Mouse (Mus musculus) left cerebral cortex, postnatal 25 days (tissue): ENCODE results near the gene Rplp2. TPM values are rescaled to one million over a fixed set of nuclear protein-coding genes. Genes with fewer than 3 reads are reported as not detected.

Source experiments
- DNase-seq, 2 experiments: peaks; one replicate each; pipeline ENCODE4 v3.0.0; 2022; ENCODE audit warnings: low spot score in 2 of 2, mixed read lengths in 1 of 2
- intact Hi-C: fragments of 180-260 bp; cut with DNase I; formaldehyde crosslinking; loops from one replicate; pipeline ENCODE4 v1.15.1; 2025
- total RNA-seq, 2 experiments: library from RNA; stranded (reverse); gene quantifications; 2 replicates each; pipeline ENCODE4 v1.2.3; 2021

Rplp2 gene
- total RNA-seq, 2 experiments from 2014 or later = 488 to 498 TPM

GRCm38 (mm10) chr7:141497600-141497999, 50.4 kb downstream of the Rplp2 start:
- no peak for DNase-seq
- intact Hi-C loops = no loop called here

Other genes starting within 250 kb of the Rplp2 start
- gene Lmntd2, start 233.3 kb upstream of the Rplp2 start, total RNA-seq = not detected
- 1 to 10 TPM in 1 of 2 experiments, under 1 TPM in 1; 0.78 to 1.5 TPM for gene Rassf7, start 231.5 kb upstream of the Rplp2 start, total RNA-seq
- gene Phrf1, start 218.6 kb upstream of the Rplp2 start, total RNA-seq = 10 to 100 TPM; 75.5 to 76.4 TPM
- gene Irf7, start 180.9 kb upstream of the Rplp2 start, total RNA-seq = 1 to 10 TPM in 1 of 2 experiments, under 1 TPM in 1; 0.78 to 1.1 TPM
- gene Cdhr5, start 170.6 kb upstream of the Rplp2 start, total RNA-seq = not detected
- not detected for gene Sct, start 168.2 kb upstream of the Rplp2 start, total RNA-seq
- gene Drd4, start 155.4 kb upstream of the Rplp2 start, total RNA-seq = under 1 TPM; 0.41 to 0.66 TPM
- gene Deaf1, start 119.7 kb upstream of the Rplp2 start, total RNA-seq = 10 to 100 TPM; 71.8 to 76.6 TPM
- 10 to 100 TPM; 33.4 to 34.6 TPM for gene Tmem80, start 119.6 kb upstream of the Rplp2 start, total RNA-seq
- gene Eps8l2, start 108.5 kb upstream of the Rplp2 start, total RNA-seq = 1 to 10 TPM; 3.0 to 3.3 TPM
- 100 to 1,000 TPM; 103 TPM for gene Taldo1, start 55.2 kb upstream of the Rplp2 start, total RNA-seq
- 10 to 100 TPM; 41.3 to 48.4 TPM for gene Gatd1, start 33.2 kb upstream of the Rplp2 start, total RNA-seq
- 100 to 1,000 TPM; 288 to 314 TPM for gene Cend1, start 17.9 kb upstream of the Rplp2 start, total RNA-seq
- gene Slc25a22, start 9.5 kb upstream of the Rplp2 start, total RNA-seq = 100 to 1,000 TPM; 292 to 311 TPM
- gene Pidd1, start 3.3 kb upstream of the Rplp2 start, total RNA-seq = under 1 TPM; 0.64 to 0.96 TPM
- 10 to 100 TPM; 21.4 to 28.6 TPM for gene Pnpla2, start 7.8 kb downstream of the Rplp2 start, total RNA-seq
- 1 to 10 TPM; 2.5 to 4.1 TPM for gene Cracr2b, start 13.7 kb downstream of the Rplp2 start, total RNA-seq
- 10 to 100 TPM; 25.3 to 29.6 TPM for gene Cd151, start 20.0 kb downstream of the Rplp2 start, total RNA-seq
- gene Polr2l, start 27.8 kb downstream of the Rplp2 start, total RNA-seq = 10 to 100 TPM; 40.8 to 45.7 TPM
- 10 to 100 TPM; 13.8 to 16.6 TPM for gene Tspan4, start 27.9 kb downstream of the Rplp2 start, total RNA-seq
- gene Chid1, start 92.5 kb downstream of the Rplp2 start, total RNA-seq = 10 to 100 TPM; 66.7 to 68.0 TPM
- 100 to 1,000 TPM; 194 to 208 TPM for gene Ap2a2, start 114.8 kb downstream of the Rplp2 start, total RNA-seq
- gene Muc6, start 207.9 kb downstream of the Rplp2 start, total RNA-seq = not detected
- under 1 TPM in 1 of 2 experiments, not detected in 1; 0.43 TPM for gene Muc2, start 243.0 kb downstream of the Rplp2 start, total RNA-seq